Mouse (Mus musculus) kidney, adult 8-10 months (tissue): ENCODE measurements around the gene Nadk.

Experiments used
- DNase-seq, 2 experiments: peaks; one replicate each; pipeline ENCODE4 v3.0.0; 2022

The Nadk gene

GRCm38 (mm10) chr4:155561661-155562442, at the start of gene Nadk:
TSS of gene Nadk (plus strand) at chr4:155562378.
- DNase-seq, result no peak

DNA sequence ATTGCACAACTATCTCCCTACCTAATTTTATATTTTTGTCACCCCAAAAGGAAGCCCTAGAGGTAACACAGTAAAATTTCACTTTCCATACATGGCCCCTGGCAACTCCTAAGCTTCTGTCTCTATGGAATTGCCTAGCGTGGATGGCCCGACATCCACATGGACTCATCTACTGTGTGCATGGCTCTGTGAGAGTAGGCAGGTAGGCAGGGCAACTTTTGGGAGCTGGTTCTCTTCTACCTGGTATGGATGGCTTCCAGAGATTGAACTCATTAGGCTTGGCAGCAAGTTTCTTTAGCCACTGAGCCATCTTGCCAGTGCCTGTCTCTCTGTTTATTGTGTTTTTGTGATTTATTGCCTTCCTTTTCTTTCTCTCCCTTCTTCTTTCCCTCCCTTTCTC, 47.4 kb upstream of the Nadk start:
- no peak for DNase-seq

- no peak for DNase-seq
Measured at GRCm38 (mm10) chr4:155517948-155518517, 44.1 kb upstream of the Nadk start.

DNA sequence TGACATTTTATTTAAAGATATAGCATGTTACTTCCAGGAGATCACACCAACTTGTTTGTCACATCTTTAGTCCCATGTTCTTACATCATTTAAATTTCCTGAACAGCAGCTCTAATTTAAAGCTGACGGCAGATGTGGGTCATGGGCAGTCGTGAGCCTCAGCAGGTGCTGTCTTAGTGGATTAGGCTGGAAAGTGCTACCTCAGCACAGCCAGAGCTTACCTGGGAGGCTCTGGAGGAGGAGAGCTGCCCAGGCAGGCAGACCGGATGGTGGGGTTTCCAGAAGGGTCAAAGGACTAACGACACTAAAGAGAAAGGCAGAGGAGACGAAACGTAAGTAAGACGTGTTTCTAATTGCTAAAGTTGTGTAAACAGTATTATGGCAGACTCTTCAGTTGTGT, 39.9 kb upstream of the Nadk start:
- no peak for DNase-seq

DNA sequence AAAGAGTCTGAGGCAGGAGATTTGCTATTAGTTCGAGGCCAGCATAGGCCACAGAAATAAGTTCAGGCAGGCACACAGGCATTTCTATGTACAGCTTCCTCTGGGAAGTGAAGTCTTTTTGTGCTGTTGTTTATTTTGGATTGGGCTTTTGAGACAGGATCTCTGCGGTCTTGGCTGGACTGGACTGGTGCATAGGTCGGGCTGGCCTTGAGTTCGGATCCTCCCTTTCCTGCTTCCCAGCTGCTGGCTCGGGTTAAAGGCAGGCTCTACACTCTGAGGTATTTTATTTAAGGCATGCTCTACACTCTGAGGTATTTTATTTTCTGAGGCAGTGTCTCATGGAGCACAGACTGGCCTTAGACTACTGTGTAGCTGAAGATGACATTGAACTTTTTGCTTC, 36.4 kb upstream of the Nadk start:
- no peak for DNase-seq

DNA sequence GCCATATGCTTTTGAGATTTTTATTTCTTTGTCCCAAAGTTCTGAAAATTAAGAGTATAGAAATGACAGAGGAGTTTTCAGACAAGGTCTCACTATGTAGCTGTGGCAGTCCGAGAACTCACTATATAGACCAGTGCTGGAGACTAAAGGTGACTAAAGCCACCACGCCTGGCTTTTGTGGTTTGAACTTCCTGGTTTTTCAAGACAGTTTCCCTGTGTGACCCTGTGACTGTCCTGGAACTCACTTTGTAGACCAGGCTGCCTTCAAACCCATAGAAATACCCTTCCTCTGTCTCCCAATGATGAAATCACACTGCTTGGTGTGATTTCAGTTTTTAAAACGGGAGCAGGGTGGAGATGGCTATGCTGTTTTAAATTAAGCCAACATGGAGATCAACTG, 32.9 kb upstream of the Nadk start:
- no peak for DNase-seq

- no peak for DNase-seq
Measured at GRCm38 (mm10) chr4:155549993-155550392, 12.2 kb upstream of the Nadk start.

DNA sequence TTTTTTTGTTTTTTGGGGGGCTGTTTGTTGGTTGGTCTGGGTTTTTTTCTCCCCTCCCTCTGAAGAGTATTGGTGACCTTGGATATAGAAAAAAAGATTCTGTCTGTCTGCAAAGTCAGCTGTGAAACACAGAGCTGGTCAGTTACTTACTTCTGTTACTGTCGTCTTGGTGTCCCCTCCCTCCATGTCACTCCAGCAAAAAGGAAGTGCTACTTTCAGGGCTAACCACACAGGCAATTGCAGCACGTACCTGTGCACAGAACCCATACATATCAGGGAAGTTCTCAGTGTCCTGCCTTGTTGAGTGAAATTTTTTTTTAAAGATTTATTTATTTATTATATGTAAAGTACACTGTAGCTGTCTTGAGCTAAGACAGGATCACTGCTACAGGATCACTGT, 11.7 kb upstream of the Nadk start:
- DNase-seq, result no peak

DNA sequence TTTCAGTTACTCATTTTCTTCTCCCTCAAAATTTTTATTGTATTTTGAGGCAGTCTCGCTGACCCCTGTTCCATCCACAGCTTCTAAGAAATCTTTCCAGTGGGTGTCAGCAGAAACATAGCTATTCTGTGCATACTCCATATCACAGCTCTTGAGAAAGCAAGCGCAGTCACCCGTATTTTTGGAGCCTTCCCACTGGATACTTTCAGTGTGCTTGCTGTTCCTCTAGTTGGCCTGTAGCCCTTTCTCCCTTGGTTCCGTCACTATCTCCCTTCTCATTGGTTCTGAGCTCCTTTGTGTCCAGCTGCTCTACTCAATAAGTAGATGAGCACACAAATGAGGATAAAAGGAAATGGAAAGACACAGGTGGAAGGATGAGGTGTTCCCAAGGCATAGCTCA, 11.1 kb upstream of the Nadk start:
- DNase-seq, result no peak

GRCm38 (mm10) chr4:155552917-155553532, 9.2 kb upstream of the Nadk start:
- no peak for DNase-seq

GRCm38 (mm10) chr4:155554880-155555279, 7.3 kb upstream of the Nadk start:
- no peak for DNase-seq

GRCm38 (mm10) chr4:155555464-155555863, 6.7 kb upstream of the Nadk start:
- no peak for DNase-seq

GRCm38 (mm10) chr4:155559454-155559853, 2.7 kb upstream of the Nadk start:
- no peak for DNase-seq

DNA sequence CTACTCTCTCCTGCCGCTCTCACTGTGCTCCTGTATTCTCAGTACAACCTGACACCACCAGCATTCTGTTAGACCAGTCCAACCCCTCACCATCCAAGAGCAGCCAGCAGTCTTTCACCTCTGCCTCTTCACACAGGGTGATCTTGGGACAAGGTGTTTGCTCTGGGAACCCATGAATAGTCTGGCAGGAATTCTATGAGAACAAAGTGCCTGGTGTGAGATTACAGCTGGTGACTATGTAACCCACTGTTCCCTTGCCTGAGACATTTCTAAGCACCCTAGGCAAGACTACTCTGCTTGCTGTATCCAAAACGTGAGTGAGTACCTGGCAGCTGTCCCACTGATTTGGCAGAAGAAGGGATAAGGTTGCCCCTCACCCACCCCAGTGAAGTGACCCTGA, 1.2 kb upstream of the Nadk start:
- peak in 1 of 2 experiments; percentile 67 for DNase-seq

DNA sequence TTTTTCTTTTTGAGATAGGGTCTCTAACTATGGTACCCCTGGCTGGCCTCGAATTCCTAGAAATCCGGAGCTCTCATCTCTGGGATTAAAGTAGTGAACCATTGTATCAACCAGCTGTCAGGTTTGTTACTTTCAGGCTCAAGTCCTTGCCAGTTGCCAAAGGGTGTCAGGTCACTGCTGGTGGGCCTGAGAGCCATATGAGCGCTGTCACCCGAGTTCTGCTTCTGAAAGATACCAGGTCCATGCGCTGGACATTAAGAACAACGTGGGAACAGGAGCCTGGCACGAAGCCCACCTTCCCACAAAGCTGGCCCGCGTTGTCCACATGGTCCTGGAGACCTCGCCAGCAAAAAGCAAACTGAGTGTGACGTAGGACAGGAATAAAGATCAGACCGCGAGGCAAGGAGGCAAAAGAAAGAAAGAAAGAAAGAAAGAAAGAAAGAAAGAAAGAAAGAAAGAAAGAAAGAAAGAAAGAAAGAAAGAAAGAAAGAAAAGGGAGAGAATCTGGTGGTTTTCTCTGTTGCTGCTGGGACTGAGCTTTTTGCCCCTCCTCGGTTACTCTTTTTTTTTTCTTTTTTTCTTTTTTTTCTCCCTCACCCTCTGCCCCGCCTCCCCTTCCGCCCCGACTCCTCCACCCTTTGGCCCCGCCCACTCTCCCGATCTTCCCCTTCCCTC, 684 bp downstream of the Nadk start:
- DNase-seq, result peak; percentile 55 to 65

- peak; percentile 96 to 97 for DNase-seq
Measured at GRCm38 (mm10) chr4:155563400-155564231, 1.4 kb downstream of the Nadk start.

DNA sequence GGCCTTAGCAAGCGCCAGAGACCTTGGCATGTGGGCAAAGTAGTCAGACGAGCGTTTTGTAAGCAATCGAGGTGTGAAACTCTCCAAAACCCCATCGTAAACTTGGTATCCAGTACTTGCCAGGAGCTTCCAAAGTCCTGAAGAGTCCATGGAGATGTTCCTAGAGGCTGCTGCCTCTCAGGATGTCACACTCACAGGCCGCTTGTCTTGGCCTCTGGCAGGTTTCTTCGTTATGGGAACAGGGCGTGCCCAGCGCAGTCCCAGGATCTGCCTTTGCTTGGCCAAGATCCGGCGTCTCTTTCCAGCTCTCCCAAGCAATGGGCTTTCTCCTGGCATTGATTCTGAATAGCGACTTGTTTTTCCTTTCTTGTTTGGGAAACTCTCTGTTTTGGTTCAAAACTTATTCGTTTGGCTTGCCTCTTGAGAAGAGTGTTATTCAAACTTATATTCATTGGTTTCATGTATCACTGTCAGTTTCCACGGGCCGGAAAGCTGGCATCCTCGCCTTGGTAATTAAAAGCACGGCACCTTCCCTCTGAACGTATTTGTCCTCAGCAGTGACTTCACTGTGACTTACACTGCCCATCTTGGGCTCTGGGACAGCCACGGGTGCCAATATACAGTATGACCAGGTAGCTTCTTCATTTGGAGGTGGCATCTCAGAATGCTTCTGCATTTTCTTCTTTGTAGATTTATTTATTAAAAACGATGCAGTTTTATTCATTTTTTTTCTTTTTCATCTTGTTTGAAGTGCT, 2.3 kb downstream of the Nadk start:
- DNase-seq, result peak in 1 of 2 experiments; percentile 60

- DNase-seq, result peak in 1 of 2 experiments; percentile 48
Measured at GRCm38 (mm10) chr4:155566555-155566954, 4.4 kb downstream of the Nadk start.

- DNase-seq, result no peak
Measured at GRCm38 (mm10) chr4:155568170-155568569, 6.0 kb downstream of the Nadk start.

GRCm38 (mm10) chr4:155568632-155569370, 6.6 kb downstream of the Nadk start:
- no peak for DNase-seq

- no peak for DNase-seq
Measured at GRCm38 (mm10) chr4:155569818-155570217, 7.6 kb downstream of the Nadk start.
